ENCODE assay signal across 8 mouse cellular contexts in genomic region chr7:101323141-101323594, GRCm38 (mm10). TPM values are rescaled to one million over a fixed set of nuclear protein-coding genes. Genes with fewer than 3 reads are reported as not detected.
A peak's percentile ranks its signal among the peaks of the same experiment; 100 is the strongest.
DNase-seq lines count a peak whose midpoint lies in the region; ATAC-seq and TF ChIP-seq lines count a peak whose summit lies in the region.
"Had no signal": no experiment of that assay in that cellular context is flagged by ENCODE, and none has a peak within 500 bp of the region (broad histone marks: within the 10 kb centered on the region; RNA-seq: fewer than 3 reads in every experiment).

No protein-coding gene starts in this region.

- 0 out of 2 replicates have a peak, but pooled peaks have one; percentile 12 for ATAC-seq in lung, embryonic 15.5 days (ENCODE audit: borderline replicate concordance, extremely low read depth, low FRiP score, low TSS enrichment)
- no peak for ATAC-seq in embryonic facial prominence, embryonic 13.5 days (ENCODE audit: insufficient number of reproducible peaks, insufficient read depth, low FRiP score, low TSS enrichment, low read depth)
- ATAC-seq in kidney, embryonic 15.5 days (replicated peaks; ENCODE audit: low FRiP score): peak; percentile 37
- ATAC-seq: Patski had no signal

- TF ChIP-seq POLR2A in small intestine, adult 2 months (IDR thresholded peaks at IDR 0.05; ENCODE audit: low read depth, low read length): no peak; the same call in 1 of the 2 replicates

- no peak overlapping the region for H3K9ac ChIP-seq in lung, embryonic 15.5 days
- H3K9ac ChIP-seq in embryonic facial prominence, embryonic 13.5 days: no peak overlapping the region
- no peak overlapping the region for H3K9ac ChIP-seq in kidney, embryonic 15.5 days

- H3K27ac ChIP-seq in lung, embryonic 15.5 days: no peak overlapping the region
- H3K27ac ChIP-seq in embryonic facial prominence, embryonic 13.5 days: no peak overlapping the region
- peak overlapping the region; percentile 85 for H3K27ac ChIP-seq in kidney, embryonic 15.5 days
- peak overlapping the region; percentile 70 for H3K27ac ChIP-seq in small intestine, adult 2 months (ENCODE audit: insufficient read depth, low read depth, low read length)

- DNase-seq in lung, postnatal 36 days: no peak
- no peak for DNase-seq in right cerebral cortex, postnatal 14 days
- no peak for DNase-seq in adrenal gland, postnatal 25 days

- TF ChIP-seq CTCF in small intestine, adult 2 months (IDR thresholded peaks at IDR 0.05; ENCODE audit: extremely low read depth, insufficient read length, insufficient replicate concordance, low read depth, low read length): peak; percentile 46; the same call in 1 of the 2 replicates

- 30% methylated on average over 4 of the region's 4 CpGs for whole genome bisulfite sequencing in lung, embryonic 15.5 days
- 67% methylated on average over 4 of the region's 4 CpGs for WGBS in embryonic facial prominence, embryonic 13.5 days
- WGBS in kidney, embryonic 15.5 days: 55% methylated on average over 4 of the region's 4 CpGs
- 38% methylated on average over 4 of the region's 4 CpGs for WGBS in small intestine, adult 2 months

- peaks cover 25% of the 10 kb centered on the region for H3K4me1 ChIP-seq in lung, embryonic 15.5 days
- peaks cover 27% of the 10 kb centered on the region for H3K4me1 ChIP-seq in embryonic facial prominence, embryonic 13.5 days
- H3K4me1 ChIP-seq in kidney, embryonic 15.5 days: peaks cover 62% of the 10 kb centered on the region
- peaks cover 25% of the 10 kb centered on the region for H3K4me1 ChIP-seq in small intestine, adult 2 months (ENCODE audit: control insufficient read depth, insufficient read depth, insufficient read length, low read length)

- peak overlapping the region; percentile 66; the same call in 1 of the 2 replicates for H3K4me3 ChIP-seq in lung, embryonic 15.5 days
- H3K4me3 ChIP-seq in embryonic facial prominence, embryonic 13.5 days: no peak overlapping the region
- H3K4me3 ChIP-seq in kidney, embryonic 15.5 days (replicated peaks): peak overlapping the region; percentile 79
- peak overlapping the region; percentile 82 for H3K4me3 ChIP-seq in small intestine, adult 2 months (ENCODE audit: low read depth, low read length)

- H3K36me3 ChIP-seq in lung, embryonic 15.5 days: 0 out of 2 replicates have a peak, but pooled peaks cover 3% of the 10 kb centered on the region
- H3K36me3 ChIP-seq in embryonic facial prominence, embryonic 13.5 days: no peaks in the 10 kb centered on the region; the same call in 1 of the 2 replicates
- peaks cover 4% of the 10 kb centered on the region; the same call in 1 of the 2 replicates for H3K36me3 ChIP-seq in kidney, embryonic 15.5 days
- H3K36me3 ChIP-seq in small intestine, adult 2 months (ENCODE audit: control insufficient read depth, insufficient read depth, low read length): peaks cover 10% of the 10 kb centered on the region

- H3K4me2 ChIP-seq in lung, embryonic 15.5 days: peak overlapping the region; percentile 96
- peak overlapping the region; percentile 91 for H3K4me2 ChIP-seq in embryonic facial prominence, embryonic 13.5 days
- H3K4me2 ChIP-seq in kidney, embryonic 15.5 days: peak overlapping the region; percentile 82

- H3K9me3 ChIP-seq in lung, embryonic 15.5 days: no peaks in the 10 kb centered on the region
- H3K9me3 ChIP-seq in embryonic facial prominence, embryonic 13.5 days: no peaks in the 10 kb centered on the region
- no peaks in the 10 kb centered on the region for H3K9me3 ChIP-seq in kidney, embryonic 15.5 days (replicated peaks)

- H3K27me3 ChIP-seq in lung, embryonic 15.5 days: no peaks in the 10 kb centered on the region
- peaks cover 27% of the 10 kb centered on the region for H3K27me3 ChIP-seq in embryonic facial prominence, embryonic 13.5 days
- H3K27me3 ChIP-seq in kidney, embryonic 15.5 days: peaks cover 5% of the 10 kb centered on the region; the same call in 1 of the 2 replicates
- no peaks in the 10 kb centered on the region for H3K27me3 ChIP-seq in small intestine, adult 2 months (ENCODE audit: control insufficient read depth, insufficient read depth, low read length)
- H3K27me3 ChIP-seq: Patski had no signal

RNA-seq across cellular contexts. Expression of gene Stard10, which starts 6.3 kb away (rescaled TPM):
- polyA plus RNA-seq in lung, embryonic 15.5 days (2015; fragmentation: Nextera tagmentation; extraction: Ambion mirVana): 41.2 and 45.9 TPM in 2 replicates
- 22.7 and 26.3 TPM in 2 replicates for polyA plus RNA-seq in embryonic facial prominence, embryonic 13.5 days (2015; fragmentation: Nextera tagmentation; extraction: Ambion mirVana)
- polyA plus RNA-seq in kidney, embryonic 15.5 days (2015; fragmentation: Nextera tagmentation; extraction: Ambion mirVana): 55.4 and 58.5 TPM in 2 replicates
- polyA plus RNA-seq in small intestine, adult 2 months (2012; rRNA removed): 148 and 264 TPM in 2 replicates
- 19.8 and 24.9 TPM in 2 replicates for total RNA-seq in adrenal gland, postnatal 25 days (2021)

RNA-seq across cellular contexts. Expression of gene Atg16l2, which starts 21.1 kb away (rescaled TPM):
- 16.2 and 18.3 TPM in 2 replicates for polyA plus RNA-seq in lung, embryonic 15.5 days (2015; fragmentation: Nextera tagmentation; extraction: Ambion mirVana)
- polyA plus RNA-seq in embryonic facial prominence, embryonic 13.5 days (2015; fragmentation: Nextera tagmentation; extraction: Ambion mirVana): 15.7 and 17.9 TPM in 2 replicates
- 17.4 and 18.5 TPM in 2 replicates for polyA plus RNA-seq in kidney, embryonic 15.5 days (2015; fragmentation: Nextera tagmentation; extraction: Ambion mirVana)
- 8.1 and 11.0 TPM in 2 replicates for polyA plus RNA-seq in small intestine, adult 2 months (2012; rRNA removed)
- 23.5 and 26.7 TPM in 2 replicates for total RNA-seq in adrenal gland, postnatal 25 days (2021)

RNA-seq across cellular contexts. Expression of gene Arap1, which starts 24.7 kb away (rescaled TPM):
- polyA plus RNA-seq in lung, embryonic 15.5 days (2015; fragmentation: Nextera tagmentation; extraction: Ambion mirVana): 105 and 109 TPM in 2 replicates
- 41.4 and 46.5 TPM in 2 replicates for polyA plus RNA-seq in embryonic facial prominence, embryonic 13.5 days (2015; fragmentation: Nextera tagmentation; extraction: Ambion mirVana)
- polyA plus RNA-seq in kidney, embryonic 15.5 days (2015; fragmentation: Nextera tagmentation; extraction: Ambion mirVana): 78.9 and 97.1 TPM in 2 replicates
- 45.7 and 61.7 TPM in 2 replicates for polyA plus RNA-seq in small intestine, adult 2 months (2012; rRNA removed)
- 26.8 and 40.2 TPM in 2 replicates for total RNA-seq in adrenal gland, postnatal 25 days (2021)

Comparison
In these comparisons a context has a peak if more than half of its experiments do, and no peak if none do; other contexts are left out.
1. H3K27ac ChIP-seq: peak in kidney, embryonic 15.5 days (single experiment) and small intestine, adult 2 months (single experiment); none in lung, embryonic 15.5 days (single experiment) and embryonic facial prominence, embryonic 13.5 days (single experiment).
2. Peak in every context shown above with its lines, with median percentiles within 50 percentile points of each other: H3K4me2 ChIP-seq.